Mouse (Mus musculus) thymus, adult 2 months (tissue): ENCODE measurements around the gene Lrig3.

Source experiments
- CTCF ChIP-seq: fragments of 200-500 bp; IDR thresholded peaks from 2 replicates; pipeline ENCODE4 v1.5.1; 2012; ENCODE audit warnings: mild to moderate bottlenecking, control low read depth, low read length, moderate library complexity, borderline replicate concordance; ENCODE audit not compliant: control insufficient read depth, poor library complexity, insufficient read depth; ENCODE audit errors: extremely low read depth
- POLR2A ChIP-seq: fragments of 200-500 bp; IDR thresholded peaks from 2 replicates; pipeline ENCODE4 v1.6.1; 2012; ENCODE audit warnings: mild to moderate bottlenecking, low read length, control low read depth, moderate library complexity; ENCODE audit not compliant: control insufficient read depth, poor library complexity, insufficient read depth; ENCODE audit errors: extremely low read depth

GRCm38 (mm10) chr10:125969133-125969490 is 3.1 kb downstream of the Lrig3 start:
- TF ChIP-seq CTCF (no peak), POLR2A (no peak)
